Mouse (Mus musculus): ENCODE results near the gene Gm6482.
"Not testable (repeated sequence)": the region's sequence is repeated elsewhere in the genome, so short reads cannot be mapped to it uniquely, and the experiment has no call there.

The Gm6482 gene

GRCm38 (mm10) chr14:41408181-41408580, at the start of gene Gm6482:
Gene Gm6482 (minus strand): TSS chr14:41408281.
- DNase-seq: not testable (repeated sequence)

DNA sequence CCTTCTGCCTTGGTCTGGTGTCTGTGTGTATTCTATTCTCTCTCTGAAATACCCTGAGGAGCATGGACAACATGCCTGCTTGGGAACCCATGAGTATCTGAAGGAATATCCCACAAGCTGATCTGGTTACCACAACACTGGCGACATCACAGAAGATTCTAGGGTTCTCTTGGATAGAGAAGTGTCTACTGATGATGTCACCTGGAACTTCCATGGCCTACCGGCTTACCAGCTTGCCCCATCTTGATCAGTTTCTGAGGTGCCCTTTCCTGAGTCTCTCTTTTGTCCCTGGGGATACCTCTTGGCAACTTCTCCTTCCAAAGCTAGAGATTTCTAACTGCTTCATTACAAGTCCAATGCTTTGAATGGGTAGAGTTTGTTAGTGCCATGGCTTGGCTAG, 45.3 kb upstream of the Gm6482 start, which contains the start of gene Gm7954:
Gene Gm7954 (minus strand): TSS at position 101 of the 400 bp plus-strand sequence.
- not testable (repeated sequence) for DNase-seq

DNA sequence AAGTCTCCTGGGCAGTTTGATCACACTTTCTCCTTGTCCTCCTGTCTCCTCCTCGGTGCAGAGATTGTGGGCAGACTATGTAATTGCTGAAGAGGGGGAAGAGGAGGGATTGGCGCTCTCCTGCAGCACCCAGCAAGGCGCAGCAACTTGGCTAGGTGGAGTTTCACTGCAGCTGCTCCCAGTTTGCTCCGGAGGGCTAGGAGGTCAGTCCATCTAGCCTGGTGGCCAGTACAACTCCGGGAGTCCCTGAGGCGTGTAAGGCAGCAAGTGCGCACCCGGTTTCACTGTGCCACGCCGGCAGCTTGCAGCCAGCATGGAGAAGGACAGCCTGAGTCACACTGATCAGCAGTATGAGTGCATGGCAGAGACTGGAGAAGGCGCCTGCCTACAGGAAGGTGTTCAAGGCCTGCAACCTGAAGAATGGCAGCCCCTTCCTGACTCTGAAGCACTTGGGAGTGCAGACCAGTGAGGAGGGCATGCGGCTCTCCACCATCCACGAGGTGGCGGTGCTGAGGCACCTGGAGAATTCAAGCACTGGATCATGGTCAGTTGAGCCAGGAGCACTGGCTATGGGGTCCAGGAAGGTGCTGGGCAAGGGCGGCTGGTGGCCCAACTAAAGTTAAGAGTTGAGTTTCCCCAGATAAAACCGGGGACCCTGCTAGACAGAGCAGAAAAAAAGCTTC, 17.5 kb upstream of the Gm6482 start:
- DNase-seq: peak; percentile 67

GRCm38 (mm10) chr14:41424694-41425093, 16.6 kb upstream of the Gm6482 start:
- peak; percentile 80 for DNase-seq

DNA sequence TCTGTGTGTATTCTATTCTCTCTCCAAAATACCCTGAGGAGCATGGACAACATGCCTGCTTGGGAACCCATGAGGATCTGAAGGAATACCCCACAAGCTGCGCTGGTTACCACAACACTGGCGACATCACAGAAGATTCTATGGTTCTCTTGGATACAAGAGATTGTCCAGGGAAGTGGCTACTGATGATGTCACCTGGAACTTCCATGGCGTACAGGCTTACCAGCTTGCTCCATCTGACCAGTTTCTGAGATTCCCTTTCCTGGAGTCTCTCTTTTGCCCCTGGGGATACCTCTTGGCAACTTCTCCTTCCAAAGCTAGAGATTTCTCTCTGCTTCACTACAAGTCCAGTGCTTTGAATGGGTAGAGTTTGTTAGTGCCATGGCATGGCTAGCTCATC, 21.8 kb downstream of the Gm6482 start, which contains the start of gene Gm7945:
Gene Gm7945 (minus strand): TSS at position 101 of the 400 bp plus-strand sequence.
- not testable (repeated sequence) for DNase-seq

Data from heart, adult 11 months (tissue).